Mouse (Mus musculus): ENCODE measurements around the gene Tcf20. TPM values are rescaled to one million over a fixed set of nuclear protein-coding genes. Genes with fewer than 3 reads are reported as not detected.

Tcf20 gene
- polyA plus RNA-seq, 1 experiment from 2014 or later: 10.9 TPM

DNA sequence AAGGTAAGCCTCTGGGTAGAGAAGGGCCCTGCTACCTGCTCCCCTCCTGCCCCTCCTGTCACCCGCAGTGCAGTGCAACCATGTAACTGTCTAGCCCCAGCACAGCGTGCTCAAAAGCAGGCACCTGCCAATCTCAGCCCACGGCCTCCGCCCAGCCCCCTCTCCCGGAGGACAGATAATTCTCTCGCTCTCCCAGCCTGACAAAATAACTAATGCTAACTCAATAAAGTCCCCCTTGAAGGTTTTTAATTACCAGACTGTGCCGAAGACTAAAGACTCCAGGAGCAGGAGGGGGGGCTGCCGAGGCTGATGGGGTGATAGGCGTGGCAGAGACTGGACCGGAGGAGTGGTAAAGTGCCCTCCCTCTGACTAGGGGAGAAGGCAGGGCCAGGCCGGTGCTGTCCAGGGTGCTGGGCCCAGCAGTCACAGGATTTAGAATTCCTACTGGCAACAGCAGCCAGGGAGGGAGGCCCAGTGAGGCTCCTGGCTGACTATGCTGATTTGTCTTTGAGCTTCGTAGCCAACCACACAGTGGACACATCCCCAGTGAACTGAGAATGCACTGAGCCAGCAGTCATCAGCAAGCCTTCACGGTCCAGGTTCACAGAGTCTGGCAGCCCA, 66.7 kb downstream of the Tcf20 start:
- Histone ChIP-seq H3K4me1 (ENCODE audit: insufficient read depth) (peaks cover 54% of the 10 kb centered on the region), H3K36me3 (ENCODE audit: insufficient read depth) (no peaks in the 10 kb centered on the region), H3K9me3 (ENCODE audit: low read depth, low read length) (no peaks in the 10 kb centered on the region), H3K4me2 (peak overlapping the region; percentile 46; the same call in 1 of the 2 replicates), H3K9ac (no peak overlapping the region), H3K4me3 (ENCODE audit: low read depth, low read length) (no peak overlapping the region), H3K27me3 (ENCODE audit: insufficient read depth, low read length) (no peaks in the 10 kb centered on the region), H3K27ac (ENCODE audit: low read depth) (no peak overlapping the region)
- peak; percentile 92 for DNase-seq
- 9% methylated on average over 13 of the region's 13 CpGs for WGBS
- peak; percentile 26 for ATAC-seq (ENCODE audit: insufficient read depth)
- TF ChIP-seq CTCF (IDR thresholded peaks at IDR 0.05; ENCODE audit: low read depth): no peak

DNA sequence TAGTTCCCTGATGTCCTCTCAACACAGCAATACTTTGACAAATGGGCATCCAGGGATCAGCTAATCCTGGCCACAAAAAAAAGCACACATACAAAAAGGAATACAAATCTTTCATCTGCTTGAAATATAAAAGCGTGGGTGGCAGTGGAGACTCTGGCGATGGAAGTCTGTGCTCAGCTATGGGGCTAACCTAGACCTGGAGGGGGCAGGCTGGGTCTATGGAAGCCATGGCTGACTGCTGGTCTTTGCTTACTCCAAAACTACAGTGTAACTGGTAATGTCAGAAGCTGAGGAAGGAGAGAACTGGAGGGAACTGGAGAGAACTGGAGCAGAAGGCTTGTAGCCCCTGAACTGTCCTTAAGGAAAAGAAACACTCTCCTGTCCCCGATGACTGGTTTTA, 69.7 kb downstream of the Tcf20 start:
- Histone ChIP-seq H3K27me3 (ENCODE audit: insufficient read depth, low read length) (0 out of 2 replicates have a peak, but pooled peaks cover 5% of the 10 kb centered on the region), H3K4me2 (no peak overlapping the region; the same call in 1 of the 2 replicates), H3K9me3 (ENCODE audit: low read depth, low read length) (no peaks in the 10 kb centered on the region), H3K27ac (ENCODE audit: low read depth) (no peak overlapping the region), H3K4me1 (ENCODE audit: insufficient read depth) (peaks cover 26% of the 10 kb centered on the region), H3K4me3 (ENCODE audit: low read depth, low read length) (no peak overlapping the region), H3K36me3 (ENCODE audit: insufficient read depth) (no peaks in the 10 kb centered on the region), H3K9ac (no peak overlapping the region)
- DNase-seq (peak; percentile 41), ATAC-seq (ENCODE audit: insufficient read depth) (no peak)
- 57% methylated on average over 3 of the region's 3 CpGs for WGBS
- TF ChIP-seq CTCF (IDR thresholded peaks at IDR 0.05; ENCODE audit: low read depth): peak; percentile 37

DNA sequence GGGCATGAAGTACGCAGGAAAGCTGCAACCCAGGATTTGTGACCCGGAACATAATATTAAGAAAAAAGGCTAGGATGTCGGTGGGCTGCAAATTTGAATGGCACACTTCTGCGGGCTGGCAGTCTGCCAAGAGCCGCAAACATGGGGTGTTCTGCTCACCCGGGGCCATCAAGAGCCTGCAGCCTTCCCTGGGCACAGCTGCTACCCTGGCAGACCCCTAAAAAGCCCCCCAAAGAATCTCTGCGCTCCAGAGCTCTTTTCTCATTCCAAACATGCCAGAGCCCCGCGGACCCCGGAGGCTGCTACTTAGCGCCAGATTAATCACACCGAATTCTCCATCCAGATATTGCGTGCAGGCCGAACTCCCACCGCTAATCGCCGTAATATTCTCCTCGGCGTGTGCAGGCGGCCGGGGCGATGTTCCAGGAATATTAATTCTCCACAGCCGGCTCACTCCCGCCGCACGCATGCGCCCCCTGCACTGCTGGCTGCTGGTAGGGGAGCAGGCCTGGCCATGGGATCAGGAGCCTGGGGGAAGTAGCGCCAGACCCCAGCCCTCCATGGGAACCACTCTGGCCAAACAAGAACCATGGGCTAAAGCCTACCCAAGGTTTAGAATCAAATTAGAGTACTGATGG, 70.3 kb downstream of the Tcf20 start:
- WGBS: 28% methylated on average over 28 of the region's 28 CpGs
- Histone ChIP-seq H3K36me3 (ENCODE audit: insufficient read depth) (no peaks in the 10 kb centered on the region), H3K4me2 (peak overlapping the region; percentile 51), H3K4me1 (ENCODE audit: insufficient read depth) (peaks cover 24% of the 10 kb centered on the region), H3K4me3 (ENCODE audit: low read depth, low read length) (no peak overlapping the region), H3K9ac (no peak overlapping the region), H3K27ac (ENCODE audit: low read depth) (no peak overlapping the region), H3K9me3 (ENCODE audit: low read depth, low read length) (no peaks in the 10 kb centered on the region), H3K27me3 (ENCODE audit: insufficient read depth, low read length) (peaks cover 11% of the 10 kb centered on the region; the same call in 1 of the 2 replicates)
- DNase-seq: peak; percentile 88
- TF ChIP-seq CTCF (IDR thresholded peaks at IDR 0.05; ENCODE audit: low read depth): peak; percentile 25; the same call in 1 of the 2 replicates
- ATAC-seq (ENCODE audit: insufficient read depth): no peak

DNA sequence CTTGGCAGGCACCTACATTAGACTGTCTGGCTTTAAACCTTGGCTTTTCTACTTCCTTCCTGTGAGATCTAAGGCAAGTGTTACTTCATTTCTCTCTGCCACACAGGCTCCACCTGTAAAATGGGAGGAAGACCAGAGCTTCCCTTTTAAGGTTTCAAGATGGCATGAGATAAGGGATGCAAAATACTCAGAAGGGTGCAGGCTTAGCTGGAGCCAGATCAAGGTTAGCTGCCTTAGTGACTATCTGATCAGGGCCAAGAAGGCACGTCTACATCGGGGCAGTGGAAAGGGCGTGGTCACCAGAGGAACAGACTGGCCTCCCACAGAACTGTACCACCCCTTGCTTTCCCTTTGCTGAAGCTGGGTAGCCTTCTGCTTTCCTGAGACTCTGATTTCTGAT, 73.2 kb downstream of the Tcf20 start:
- Histone ChIP-seq H3K4me1 (ENCODE audit: insufficient read depth) (peaks cover 20% of the 10 kb centered on the region), H3K27ac (ENCODE audit: low read depth) (no peak overlapping the region), H3K9ac (no peak overlapping the region), H3K27me3 (ENCODE audit: insufficient read depth, low read length) (peaks cover 21% of the 10 kb centered on the region; the same call in 1 of the 2 replicates), H3K36me3 (ENCODE audit: insufficient read depth) (no peaks in the 10 kb centered on the region), H3K4me3 (ENCODE audit: low read depth, low read length) (no peak overlapping the region), H3K9me3 (ENCODE audit: low read depth, low read length) (no peaks in the 10 kb centered on the region), H3K4me2 (no peak overlapping the region)
- DNase-seq (no peak), ATAC-seq (ENCODE audit: insufficient read depth) (no peak)
- WGBS: 50% methylated on average over 3 of the region's 3 CpGs
- TF ChIP-seq CTCF (IDR thresholded peaks at IDR 0.05; ENCODE audit: low read depth): no peak

DNA sequence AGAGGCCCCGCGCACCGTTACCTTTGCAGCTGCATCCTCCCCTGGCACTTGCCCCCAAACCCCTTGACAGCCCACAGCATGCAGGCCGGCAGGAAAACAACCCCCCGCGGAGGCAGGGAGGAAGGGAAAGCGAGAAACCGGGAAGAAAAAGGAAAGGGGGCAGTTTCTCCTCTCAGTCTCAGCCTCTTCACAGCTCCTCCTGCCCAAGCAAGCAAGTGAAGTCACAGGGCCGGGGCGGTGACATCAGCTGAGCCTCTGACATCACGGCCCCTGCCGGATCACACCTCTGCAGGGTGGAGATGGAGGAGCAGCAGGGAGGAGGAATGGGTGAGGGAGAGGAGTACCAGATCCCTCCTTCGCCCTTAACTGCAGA, 75.7 kb downstream of the Tcf20 start:
- H3K27me3 ChIP-seq (ENCODE audit: insufficient read depth, low read length): peaks cover 21% of the 10 kb centered on the region; the same call in 1 of the 2 replicates
- H3K4me2 ChIP-seq: peak overlapping the region; percentile 65
- 9% methylated on average over 13 of the region's 13 CpGs for WGBS
- no peak for TF ChIP-seq CTCF (IDR thresholded peaks at IDR 0.05; ENCODE audit: low read depth)
- peak overlapping the region; percentile 46 for H3K9ac ChIP-seq
- no peak overlapping the region for H3K27ac ChIP-seq (ENCODE audit: low read depth)
- peaks cover 16% of the 10 kb centered on the region for H3K4me1 ChIP-seq (ENCODE audit: insufficient read depth)
- no peaks in the 10 kb centered on the region for H3K36me3 ChIP-seq (ENCODE audit: insufficient read depth)
- DNase-seq (peak; percentile 34), ATAC-seq (ENCODE audit: insufficient read depth) (0 out of 2 replicates have a peak, but pooled peaks have one; percentile 6)
- no peaks in the 10 kb centered on the region for H3K9me3 ChIP-seq (ENCODE audit: low read depth, low read length)
- peak overlapping the region; percentile 23 for H3K4me3 ChIP-seq (ENCODE audit: low read depth, low read length)

DNA sequence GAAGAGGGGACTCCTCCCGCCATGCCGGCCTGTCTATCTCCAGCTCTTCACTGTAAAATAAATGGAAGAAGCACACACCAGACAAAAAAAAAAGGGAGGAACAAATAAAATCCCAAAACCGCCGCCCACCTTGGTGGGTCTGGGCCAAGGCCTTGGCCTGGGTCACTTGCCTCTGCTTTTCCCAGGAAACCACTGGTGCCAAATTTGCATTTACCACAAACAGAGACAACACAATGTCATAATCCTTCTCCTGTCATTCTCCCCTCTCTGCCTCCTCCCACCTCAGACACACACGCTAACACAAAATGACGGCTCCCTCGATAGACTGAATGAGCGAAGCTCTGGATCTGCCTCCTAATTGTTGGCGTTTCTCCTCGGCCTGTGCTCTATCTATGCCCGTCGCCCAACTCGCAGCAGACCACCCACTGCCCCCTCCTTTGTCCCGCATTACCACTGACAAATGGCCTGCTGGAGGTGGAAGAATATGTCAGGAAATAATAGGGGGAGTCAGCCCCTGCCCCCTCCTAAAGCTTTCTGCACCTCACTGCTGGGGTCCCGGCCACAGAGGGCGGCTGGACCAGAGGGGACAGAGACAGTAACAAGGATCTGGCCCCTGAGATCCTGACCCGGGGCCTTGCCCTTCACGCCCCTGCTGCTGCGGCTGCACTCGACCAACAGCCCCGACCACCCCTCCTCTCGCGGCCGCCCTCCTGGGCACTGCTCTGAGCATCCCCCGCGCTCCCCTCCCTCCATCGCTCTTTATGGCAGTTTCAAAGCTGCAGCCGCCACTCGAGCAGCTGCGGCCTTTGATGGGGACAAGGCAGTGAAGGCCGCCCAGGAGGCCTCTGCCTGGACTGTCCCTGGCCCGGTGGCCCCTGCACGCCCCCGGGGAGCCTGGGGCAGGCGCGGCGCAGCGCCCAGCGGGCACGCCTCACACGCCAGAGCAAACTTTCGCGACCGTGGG, 76.4 kb downstream of the Tcf20 start:
- H3K4me2 ChIP-seq: peak overlapping the region; percentile 65
- TF ChIP-seq CTCF (IDR thresholded peaks at IDR 0.05; ENCODE audit: low read depth): no peak
- ATAC-seq (ENCODE audit: insufficient read depth): peak; percentile 61; the same call in 1 of the 2 replicates
- peaks cover 21% of the 10 kb centered on the region; the same call in 1 of the 2 replicates for H3K27me3 ChIP-seq (ENCODE audit: insufficient read depth, low read length)
- H3K9me3 ChIP-seq (ENCODE audit: low read depth, low read length): no peaks in the 10 kb centered on the region
- 13% methylated on average over 44 of the region's 44 CpGs for WGBS
- H3K4me1 ChIP-seq (ENCODE audit: insufficient read depth): peaks cover 16% of the 10 kb centered on the region
- peak; percentile 62 for DNase-seq
- H3K27ac ChIP-seq (ENCODE audit: low read depth): no peak overlapping the region
- H3K9ac ChIP-seq: peak overlapping the region; percentile 46
- H3K4me3 ChIP-seq (ENCODE audit: low read depth, low read length): peak overlapping the region; percentile 23
- no peaks in the 10 kb centered on the region for H3K36me3 ChIP-seq (ENCODE audit: insufficient read depth)
